Mouse (Mus musculus): ENCODE results near the gene Armc9.

Armc9 gene

DNA sequence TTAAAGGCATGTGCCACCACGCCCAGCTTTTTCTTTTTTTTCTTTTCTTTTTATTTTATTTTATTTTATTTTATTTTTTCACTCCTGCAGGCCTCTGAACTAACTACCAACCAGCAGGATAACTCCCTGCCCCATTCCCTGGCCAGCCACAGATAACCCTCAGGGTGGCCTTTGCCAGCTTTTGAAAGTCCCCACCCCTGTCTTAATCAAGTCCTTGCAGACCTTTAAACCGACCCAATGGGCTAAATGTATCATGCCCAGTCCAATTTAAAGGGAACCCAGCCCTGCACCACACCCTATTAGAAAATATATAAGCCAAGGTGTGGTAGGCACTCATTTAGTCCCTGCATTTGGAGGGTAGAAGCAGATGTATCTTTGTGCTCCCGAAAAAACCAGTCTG lies 157.7 kb downstream of the Armc9 start:
- no peak for DNase-seq (ENCODE audit: low spot score)

DNA sequence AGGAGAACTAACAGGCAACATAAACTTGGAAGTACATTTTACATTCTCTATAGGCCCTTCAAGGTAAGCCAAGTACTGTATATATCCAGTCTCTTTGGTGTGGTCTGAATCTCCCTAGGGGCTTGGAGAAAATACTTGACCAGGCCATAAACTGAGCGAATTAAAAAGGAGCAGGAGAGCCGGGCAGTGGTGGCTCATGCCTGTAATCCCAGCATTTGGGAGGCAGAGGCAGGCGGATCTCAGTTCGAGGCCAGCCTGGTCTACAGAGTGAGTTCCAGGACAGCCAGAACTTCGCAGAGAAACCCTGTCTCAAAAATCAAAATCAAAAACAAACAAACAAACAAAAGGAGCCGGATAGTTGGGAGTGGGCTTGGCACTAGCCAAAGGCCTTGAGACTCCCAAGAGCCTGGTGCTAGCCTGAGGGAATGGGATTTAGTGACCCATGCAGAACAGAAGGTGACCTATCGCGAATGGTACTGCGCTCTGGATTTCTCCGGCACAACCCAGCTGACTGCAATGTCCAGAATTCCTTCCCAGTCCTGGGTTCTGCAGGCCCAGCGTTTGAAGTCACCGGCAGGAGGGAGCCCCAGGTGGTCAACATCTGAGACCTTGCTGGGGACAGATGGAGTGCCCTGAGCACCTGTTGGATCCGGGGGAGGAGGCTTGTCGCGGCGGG lies 158.7 kb downstream of the Armc9 start:
- no peak for DNase-seq (ENCODE audit: low spot score)

- DNase-seq (ENCODE audit: low spot score), result no peak
These were observed 159.2 kb downstream of the Armc9 start for GRCm38 (mm10) chr1:86313772-86314125.

GRCm38 (mm10) chr1:86320822-86321413 lies 166.3 kb downstream of the Armc9 start:
- no peak for DNase-seq (ENCODE audit: low spot score)
